16 mouse cellular contexts compared by ENCODE assay signal in genomic region chr5:121902809-121903745, GRCm38 (mm10). TPM values are rescaled to one million over a fixed set of nuclear protein-coding genes. Genes with fewer than 3 reads are reported as not detected.
DNase-seq lines count a peak whose midpoint lies in the region; ATAC-seq lines count a peak whose summit lies in the region.
"Had no signal": no experiment of that assay in that cellular context is flagged by ENCODE, and none has a peak within 500 bp of the region (broad histone marks: within the 10 kb centered on the region; RNA-seq: fewer than 3 reads in every experiment).

No protein-coding gene starts in this region.

- H3K4me2 ChIP-seq in embryonic facial prominence, embryonic 13.5 days, result no peak overlapping the region
- H3K4me2 ChIP-seq in hindbrain, embryonic 11.5 days (replicated peaks; ENCODE audit: low read depth, low read length), result no peak overlapping the region
- no peak overlapping the region for H3K4me2 ChIP-seq in midbrain, embryonic 11.5 days
- H3K4me2 ChIP-seq: liver, embryonic 11.5 days had no signal

- WGBS in embryonic facial prominence, embryonic 13.5 days, result 41% methylated on average over 23 of the region's 23 CpGs
- whole genome bisulfite sequencing in hindbrain, embryonic 11.5 days, result 44% methylated on average over 23 of the region's 23 CpGs
- 60% methylated on average over 23 of the region's 23 CpGs for WGBS in midbrain, embryonic 11.5 days

- H3K4me3 ChIP-seq in embryonic facial prominence, embryonic 13.5 days, result no peak overlapping the region
- H3K4me3 ChIP-seq in hindbrain, embryonic 11.5 days (ENCODE audit: low read depth, low read length), result no peak overlapping the region
- no peak overlapping the region for H3K4me3 ChIP-seq in midbrain, embryonic 11.5 days (ENCODE audit: low read depth, low read length)

- no peak for ATAC-seq in embryonic facial prominence, embryonic 13.5 days (ENCODE audit: insufficient number of reproducible peaks, insufficient read depth, low FRiP score, low TSS enrichment, low read depth)
- 0 out of 2 replicates have a peak, but pooled peaks have one; percentile 56 for ATAC-seq in hindbrain, embryonic 11.5 days (ENCODE audit: low FRiP score)
- ATAC-seq in midbrain, embryonic 11.5 days (ENCODE audit: low FRiP score), result no peak

- no peak overlapping the region for H3K27ac ChIP-seq in embryonic facial prominence, embryonic 13.5 days
- peak overlapping the region; percentile 79 for H3K27ac ChIP-seq in hindbrain, embryonic 11.5 days (ENCODE audit: low read depth, low read length)
- H3K27ac ChIP-seq in midbrain, embryonic 11.5 days (ENCODE audit: low read depth, low read length), result peak overlapping the region; percentile 25
- H3K27ac ChIP-seq: kidney, postnatal 0 days had no signal

- H3K36me3 ChIP-seq in embryonic facial prominence, embryonic 13.5 days, result no peaks in the 10 kb centered on the region
- no peaks in the 10 kb centered on the region for H3K36me3 ChIP-seq in hindbrain, embryonic 11.5 days (ENCODE audit: control insufficient read depth, insufficient read depth, low read length)
- no peaks in the 10 kb centered on the region for H3K36me3 ChIP-seq in midbrain, embryonic 11.5 days (ENCODE audit: control insufficient read depth, insufficient read depth, low read length)
- H3K36me3 ChIP-seq: G1E had no signal

- H3K27me3 ChIP-seq in embryonic facial prominence, embryonic 13.5 days, result no peaks in the 10 kb centered on the region
- no peaks in the 10 kb centered on the region for H3K27me3 ChIP-seq in hindbrain, embryonic 11.5 days (ENCODE audit: control insufficient read depth, insufficient read depth, low read length)
- no peaks in the 10 kb centered on the region for H3K27me3 ChIP-seq in midbrain, embryonic 11.5 days (ENCODE audit: control insufficient read depth, insufficient read depth, low read length)

- H3K4me1 ChIP-seq in embryonic facial prominence, embryonic 13.5 days, result peaks cover 15% of the 10 kb centered on the region
- peaks cover 4% of the 10 kb centered on the region; the same call in 1 of the 2 replicates for H3K4me1 ChIP-seq in hindbrain, embryonic 11.5 days (replicated peaks; ENCODE audit: control insufficient read depth, insufficient read depth, low read length)
- H3K4me1 ChIP-seq in midbrain, embryonic 11.5 days (ENCODE audit: control insufficient read depth, insufficient read depth, low read length), result peaks cover 12% of the 10 kb centered on the region

- DNase-seq in A20 (ENCODE audit: low read depth, low spot score), result peak; percentile 84
- DNase-seq in hindbrain, embryonic 11.5 days (ENCODE audit: low spot score), result peak; percentile 39
- peak; percentile 82 for DNase-seq in midbrain, embryonic 11.5 days (ENCODE audit: low spot score, missing footprints)
- no peak for DNase-seq in cerebellum, adult 9-10 months
- DNase-seq in ovary, postnatal 10 days (ENCODE audit: low spot score), result no peak
- no peak for DNase-seq in right cerebral cortex, postnatal 10 days (ENCODE audit: low spot score in 2 of 2)
- DNase-seq in cerebellum, postnatal 10 days, result no peak
- DNase-seq: adrenal gland, postnatal 10 days; cerebellum, adult 11-12 months; gastrocnemius, postnatal 25 days; right cerebral cortex, postnatal 25 days; thymus, adult 18-20 months had no signal

- 0 out of 2 replicates have a peak overlapping the region, but pooled peaks have one; percentile 27 for H3K9ac ChIP-seq in embryonic facial prominence, embryonic 13.5 days
- H3K9ac ChIP-seq in hindbrain, embryonic 11.5 days (ENCODE audit: low read depth, low read length), result peak overlapping the region; percentile 11; the same call in 1 of the 2 replicates
- H3K9ac ChIP-seq in midbrain, embryonic 11.5 days (ENCODE audit: low read length), result peak overlapping the region; percentile 16; the same call in 1 of the 2 replicates

- H3K9me3 ChIP-seq in embryonic facial prominence, embryonic 13.5 days, result no peaks in the 10 kb centered on the region
- no peaks in the 10 kb centered on the region for H3K9me3 ChIP-seq in hindbrain, embryonic 11.5 days (ENCODE audit: control insufficient read depth, low read length)
- H3K9me3 ChIP-seq in midbrain, embryonic 11.5 days (ENCODE audit: control insufficient read depth, low read length), result no peaks in the 10 kb centered on the region
- H3K9me3 ChIP-seq: G1E had no signal

RNA-seq across cellular contexts. Expression of gene Pheta1, which starts 54.3 kb away (rescaled TPM):
- 36.2 and 41.1 TPM in 2 replicates for polyA plus RNA-seq in embryonic facial prominence, embryonic 13.5 days (2015; fragmentation: Nextera tagmentation; extraction: Ambion mirVana)
- polyA plus RNA-seq in hindbrain, embryonic 11.5 days (2014; fragmentation: Nextera tagmentation; extraction: Ambion mirVana), result 27.0 and 29.3 TPM in 2 replicates
- 25.9 and 27.9 TPM in 2 replicates for polyA plus RNA-seq in midbrain, embryonic 11.5 days (2014; fragmentation: Nextera tagmentation; extraction: Ambion mirVana)

Comparison
In these comparisons a context has a peak if more than half of its experiments do, and no peak if none do; other contexts are left out.
1. DNase-seq: peak in A20 (single experiment), hindbrain, embryonic 11.5 days (single experiment) and midbrain, embryonic 11.5 days (single experiment); none in cerebellum, adult 9-10 months (single experiment), ovary, postnatal 10 days (single experiment), right cerebral cortex, postnatal 10 days (0 of 2) and cerebellum, postnatal 10 days (0 of 2).
2. Peak in every context shown above with its lines, with median percentiles within 50 percentile points of each other: H3K9ac ChIP-seq.